Mouse (Mus musculus) CD4-positive, CD25-positive, alpha-beta regulatory T cell, adult 4 months (primary cell): Measurements from ENCODE around the gene Tcf20. TPM values are rescaled to one million over a fixed set of nuclear protein-coding genes. Genes with fewer than 3 reads are reported as not detected.

Experiments
- ATAC-seq: one replicate; pipeline ENCODE4 v1.8.0; 2017
- polyA plus RNA-seq, 2 experiments: library from polyadenylated mRNA; unstranded; fragments of 100-300 nt; shearing (Covaris generic); gene quantifications; one replicate each; pipeline ENCODE4 v1.2.1; 2017

The Tcf20 gene
- polyA plus RNA-seq, 2 experiments from 2014 or later: 15.9 to 19.7 TPM

GRCm38 (mm10) chr15:82922052-82922451, 65.6 kb downstream of the Tcf20 start:
- peak; percentile 17 for ATAC-seq

DNA sequence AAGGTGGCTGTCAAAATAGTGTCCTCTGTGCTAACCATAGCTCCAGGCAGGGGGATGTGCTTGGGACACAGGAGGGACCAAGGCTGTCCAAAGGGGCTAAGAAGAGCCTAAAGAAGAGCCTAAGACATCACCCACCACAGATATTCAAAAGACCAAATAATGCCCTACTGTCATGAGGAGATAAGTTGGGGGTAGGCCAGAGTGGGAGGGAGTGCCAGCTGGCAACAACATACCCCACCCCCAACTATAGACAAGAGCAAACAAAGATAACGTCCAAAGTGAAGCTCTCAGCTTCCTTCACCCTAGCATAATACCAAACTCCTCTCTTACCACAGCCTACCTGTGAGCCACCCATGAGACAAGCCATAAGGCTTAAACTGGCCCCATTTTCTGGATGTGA, 66.1 kb downstream of the Tcf20 start:
- no peak for ATAC-seq

DNA sequence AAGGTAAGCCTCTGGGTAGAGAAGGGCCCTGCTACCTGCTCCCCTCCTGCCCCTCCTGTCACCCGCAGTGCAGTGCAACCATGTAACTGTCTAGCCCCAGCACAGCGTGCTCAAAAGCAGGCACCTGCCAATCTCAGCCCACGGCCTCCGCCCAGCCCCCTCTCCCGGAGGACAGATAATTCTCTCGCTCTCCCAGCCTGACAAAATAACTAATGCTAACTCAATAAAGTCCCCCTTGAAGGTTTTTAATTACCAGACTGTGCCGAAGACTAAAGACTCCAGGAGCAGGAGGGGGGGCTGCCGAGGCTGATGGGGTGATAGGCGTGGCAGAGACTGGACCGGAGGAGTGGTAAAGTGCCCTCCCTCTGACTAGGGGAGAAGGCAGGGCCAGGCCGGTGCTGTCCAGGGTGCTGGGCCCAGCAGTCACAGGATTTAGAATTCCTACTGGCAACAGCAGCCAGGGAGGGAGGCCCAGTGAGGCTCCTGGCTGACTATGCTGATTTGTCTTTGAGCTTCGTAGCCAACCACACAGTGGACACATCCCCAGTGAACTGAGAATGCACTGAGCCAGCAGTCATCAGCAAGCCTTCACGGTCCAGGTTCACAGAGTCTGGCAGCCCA, 66.7 kb downstream of the Tcf20 start:
- ATAC-seq: no peak

DNA sequence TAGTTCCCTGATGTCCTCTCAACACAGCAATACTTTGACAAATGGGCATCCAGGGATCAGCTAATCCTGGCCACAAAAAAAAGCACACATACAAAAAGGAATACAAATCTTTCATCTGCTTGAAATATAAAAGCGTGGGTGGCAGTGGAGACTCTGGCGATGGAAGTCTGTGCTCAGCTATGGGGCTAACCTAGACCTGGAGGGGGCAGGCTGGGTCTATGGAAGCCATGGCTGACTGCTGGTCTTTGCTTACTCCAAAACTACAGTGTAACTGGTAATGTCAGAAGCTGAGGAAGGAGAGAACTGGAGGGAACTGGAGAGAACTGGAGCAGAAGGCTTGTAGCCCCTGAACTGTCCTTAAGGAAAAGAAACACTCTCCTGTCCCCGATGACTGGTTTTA, 69.7 kb downstream of the Tcf20 start:
- ATAC-seq: no peak

DNA sequence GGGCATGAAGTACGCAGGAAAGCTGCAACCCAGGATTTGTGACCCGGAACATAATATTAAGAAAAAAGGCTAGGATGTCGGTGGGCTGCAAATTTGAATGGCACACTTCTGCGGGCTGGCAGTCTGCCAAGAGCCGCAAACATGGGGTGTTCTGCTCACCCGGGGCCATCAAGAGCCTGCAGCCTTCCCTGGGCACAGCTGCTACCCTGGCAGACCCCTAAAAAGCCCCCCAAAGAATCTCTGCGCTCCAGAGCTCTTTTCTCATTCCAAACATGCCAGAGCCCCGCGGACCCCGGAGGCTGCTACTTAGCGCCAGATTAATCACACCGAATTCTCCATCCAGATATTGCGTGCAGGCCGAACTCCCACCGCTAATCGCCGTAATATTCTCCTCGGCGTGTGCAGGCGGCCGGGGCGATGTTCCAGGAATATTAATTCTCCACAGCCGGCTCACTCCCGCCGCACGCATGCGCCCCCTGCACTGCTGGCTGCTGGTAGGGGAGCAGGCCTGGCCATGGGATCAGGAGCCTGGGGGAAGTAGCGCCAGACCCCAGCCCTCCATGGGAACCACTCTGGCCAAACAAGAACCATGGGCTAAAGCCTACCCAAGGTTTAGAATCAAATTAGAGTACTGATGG, 70.3 kb downstream of the Tcf20 start:
- ATAC-seq: no peak

GRCm38 (mm10) chr15:82914455-82914854, 73.2 kb downstream of the Tcf20 start:
- ATAC-seq: peak; percentile 84

DNA sequence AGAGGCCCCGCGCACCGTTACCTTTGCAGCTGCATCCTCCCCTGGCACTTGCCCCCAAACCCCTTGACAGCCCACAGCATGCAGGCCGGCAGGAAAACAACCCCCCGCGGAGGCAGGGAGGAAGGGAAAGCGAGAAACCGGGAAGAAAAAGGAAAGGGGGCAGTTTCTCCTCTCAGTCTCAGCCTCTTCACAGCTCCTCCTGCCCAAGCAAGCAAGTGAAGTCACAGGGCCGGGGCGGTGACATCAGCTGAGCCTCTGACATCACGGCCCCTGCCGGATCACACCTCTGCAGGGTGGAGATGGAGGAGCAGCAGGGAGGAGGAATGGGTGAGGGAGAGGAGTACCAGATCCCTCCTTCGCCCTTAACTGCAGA, 75.7 kb downstream of the Tcf20 start:
- peak; percentile 50 for ATAC-seq

- no peak for ATAC-seq
These were observed 76.4 kb downstream of the Tcf20 start for GRCm38 (mm10) chr15:82911001-82911964.

- no peak for ATAC-seq
These were observed 77.1 kb downstream of the Tcf20 start for GRCm38 (mm10) chr15:82910596-82910995.

- no peak for ATAC-seq
These were observed 77.9 kb downstream of the Tcf20 start for GRCm38 (mm10) chr15:82909791-82910190.

DNA sequence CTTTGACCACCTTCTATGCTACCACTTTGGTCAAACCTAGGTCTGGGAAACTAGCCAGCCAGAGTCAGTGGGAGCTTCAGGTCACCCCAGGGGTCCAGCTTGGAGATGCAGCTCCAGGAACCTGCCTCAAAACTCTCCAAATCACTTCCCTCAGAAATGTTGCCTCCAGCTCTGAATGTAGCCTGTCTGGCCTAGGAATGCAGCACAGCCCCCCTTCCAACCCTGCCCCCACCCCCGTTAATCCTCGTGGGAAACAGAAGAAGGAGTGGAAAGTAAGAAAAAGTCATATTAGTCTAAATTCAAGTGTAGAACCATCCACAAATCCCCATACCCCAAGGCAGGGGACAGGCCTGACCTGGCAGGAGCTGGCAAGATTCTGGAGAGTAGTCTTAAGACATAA, 79.2 kb downstream of the Tcf20 start:
- ATAC-seq: no peak

- ATAC-seq: no peak
These were observed 80.4 kb downstream of the Tcf20 start for GRCm38 (mm10) chr15:82907306-82907705.

DNA sequence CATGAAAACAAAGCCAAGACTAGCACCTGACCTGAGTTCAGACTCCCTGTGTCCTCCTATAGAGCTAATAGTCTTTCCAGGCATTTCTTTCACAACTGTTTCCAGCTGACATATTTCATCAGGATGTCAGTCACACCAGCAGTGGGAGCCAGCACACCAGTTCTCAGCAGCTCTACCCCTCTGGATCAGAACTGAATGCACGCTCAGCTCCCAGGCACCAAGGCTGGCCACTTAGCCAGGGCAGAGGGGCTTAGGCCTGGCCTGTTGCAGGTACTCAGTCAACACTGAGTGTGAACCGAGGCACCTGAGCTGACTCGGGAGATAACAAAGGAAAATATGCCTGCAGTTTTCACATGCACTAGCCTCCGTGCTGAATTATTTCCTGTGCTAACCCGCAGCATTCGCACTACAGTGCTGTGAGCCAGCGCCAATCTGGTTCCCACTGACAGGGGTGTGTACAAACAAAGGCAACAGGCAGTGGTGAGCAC, 81.1 kb downstream of the Tcf20 start:
- no peak for ATAC-seq

DNA sequence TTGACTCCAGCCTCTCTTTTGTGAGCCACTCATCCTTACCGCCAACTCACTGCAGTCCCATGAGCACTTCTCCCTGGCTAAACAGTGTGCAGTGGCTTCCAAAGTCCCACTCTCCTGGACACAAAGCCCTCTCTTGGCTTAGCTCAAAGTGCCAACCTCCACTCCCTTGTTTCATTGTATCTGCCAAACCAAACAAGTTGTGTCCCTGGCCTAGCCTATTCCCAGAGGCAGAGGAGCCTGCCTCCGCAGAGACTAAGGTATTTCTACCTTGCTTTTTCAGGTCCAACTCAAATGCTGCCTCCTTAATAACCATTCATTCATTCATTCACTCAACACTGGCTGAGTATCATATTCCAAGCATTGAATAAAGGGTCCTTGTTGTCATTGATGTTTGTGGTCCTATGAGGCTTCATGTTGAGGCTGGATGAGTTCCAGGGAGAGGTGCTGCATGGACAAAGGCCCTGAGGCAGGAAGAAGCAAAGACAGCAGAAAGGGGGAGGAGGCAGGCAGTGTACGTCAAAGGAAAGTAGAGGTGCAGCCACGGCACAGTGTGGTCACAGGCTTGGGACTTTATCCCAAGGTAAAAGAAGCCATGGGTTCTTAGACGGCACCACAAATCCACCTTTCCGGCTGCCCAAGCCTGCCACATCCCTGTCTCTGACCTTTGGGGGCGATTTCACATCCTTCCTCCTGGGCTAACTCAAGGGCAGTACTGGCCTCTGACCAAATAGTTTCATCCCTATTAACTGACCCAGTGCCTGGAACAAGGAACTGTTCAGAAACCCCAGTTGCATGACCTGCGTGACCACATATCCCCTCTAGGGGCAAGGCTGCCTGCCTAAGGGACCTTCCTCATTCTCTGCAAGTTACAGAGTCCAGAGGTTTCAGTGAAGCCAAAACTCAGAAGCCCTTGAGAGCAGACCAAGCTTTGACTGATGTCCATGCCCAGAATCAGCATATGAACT, 82.0 kb downstream of the Tcf20 start:
- no peak for ATAC-seq

DNA sequence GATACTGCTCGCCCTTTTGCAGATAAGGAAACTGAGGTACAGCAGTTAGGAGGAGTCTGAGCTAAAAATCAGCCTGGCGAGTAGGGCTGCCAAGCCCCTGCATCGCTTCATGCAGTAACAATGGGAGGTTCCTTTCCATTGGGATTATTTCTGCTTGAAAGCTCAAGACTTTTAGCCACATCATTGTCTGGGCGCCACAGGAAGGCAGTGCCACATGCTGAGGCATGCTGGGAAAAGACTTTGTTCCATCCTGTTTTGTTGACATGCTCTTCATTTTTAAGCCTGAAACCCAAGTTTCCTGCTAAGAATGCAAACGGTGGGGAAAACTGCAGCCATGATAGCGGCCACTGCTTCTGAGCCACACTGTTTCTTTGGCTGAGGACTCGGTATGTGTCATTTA, 83.1 kb downstream of the Tcf20 start:
- ATAC-seq: no peak

- ATAC-seq: no peak
These were observed 85.2 kb downstream of the Tcf20 start for GRCm38 (mm10) chr15:82902521-82902920.

DNA sequence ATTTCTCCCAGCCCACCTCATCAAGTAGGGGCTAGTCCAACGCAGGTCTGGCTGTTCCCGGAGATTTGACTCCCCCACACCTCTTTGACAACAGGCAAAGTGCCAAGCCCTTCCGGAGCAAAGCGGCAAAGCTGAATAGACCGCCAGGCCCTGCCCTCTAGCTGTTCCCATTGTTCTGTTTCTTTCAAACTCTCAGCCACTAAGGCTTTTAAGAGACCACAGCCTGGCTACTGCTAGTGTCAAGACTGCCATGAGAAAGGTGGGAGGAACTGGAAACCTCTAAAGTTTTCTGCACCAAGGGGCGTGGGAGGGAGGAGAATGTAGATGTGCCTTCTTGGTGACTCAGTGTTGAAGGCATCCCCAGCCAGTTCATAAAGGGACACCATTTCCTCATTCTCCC, 86.4 kb downstream of the Tcf20 start:
- no peak for ATAC-seq

DNA sequence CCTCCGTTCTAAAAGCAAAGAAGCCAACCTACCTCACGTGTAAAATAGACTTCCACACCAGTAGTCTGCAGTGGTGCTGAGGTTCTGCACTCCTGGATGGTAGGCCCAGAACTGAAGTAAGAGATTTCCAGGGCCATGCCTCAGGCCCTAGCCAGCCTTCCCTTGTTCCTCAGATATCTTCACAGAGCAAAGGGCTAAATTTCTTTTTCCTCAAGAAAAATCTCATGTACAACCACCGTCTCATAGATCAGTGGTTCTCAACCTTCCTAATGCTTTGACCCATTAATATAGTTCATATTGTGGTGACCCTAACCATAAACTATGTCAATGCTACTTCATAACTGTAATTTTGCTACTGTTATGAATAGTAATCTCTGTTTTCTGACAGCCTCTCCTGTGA, 87.3 kb downstream of the Tcf20 start:
- no peak for ATAC-seq

DNA sequence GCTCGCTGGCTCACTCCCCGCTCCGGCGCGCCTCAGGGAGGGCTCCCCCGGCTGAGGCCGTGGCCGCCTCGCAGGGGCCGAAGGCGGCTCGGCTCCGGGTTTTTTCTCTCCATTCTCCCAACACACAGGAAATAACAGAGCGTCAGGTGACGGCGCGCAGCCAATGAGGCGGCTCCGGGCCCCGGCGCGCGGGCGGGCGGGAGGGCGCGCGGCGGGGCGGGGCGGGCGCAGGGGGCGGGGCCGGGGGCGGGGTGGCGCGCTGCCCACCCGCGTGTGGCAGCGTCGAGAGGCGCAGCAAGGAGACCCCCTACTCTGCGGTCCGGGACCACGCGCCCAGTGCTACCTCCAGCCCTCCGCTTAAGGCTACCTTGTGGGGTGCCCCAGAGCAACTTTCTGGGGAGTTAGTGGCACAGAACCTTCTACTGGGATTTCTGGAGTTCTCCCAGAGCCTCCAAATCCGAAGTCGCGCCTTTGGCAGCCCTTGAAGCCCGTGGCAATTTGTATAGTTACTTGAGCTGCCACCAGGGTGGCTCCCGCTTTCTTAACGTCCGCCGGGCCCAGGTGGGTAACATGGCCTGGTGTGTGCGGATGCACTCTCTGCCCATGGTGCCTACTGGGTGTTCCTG, 87.9 kb downstream of the Tcf20 start:
- ATAC-seq: peak; percentile 68

GRCm38 (mm10) chr15:82898740-82899675, 88.7 kb downstream of the Tcf20 start:
- ATAC-seq: peak; percentile 83
